Mouse (Mus musculus): Measurements from ENCODE around the gene Cd163. TPM values are rescaled to one million over a fixed set of nuclear protein-coding genes. Genes with fewer than 3 reads are reported as not detected.

Cd163 gene
- polyA plus RNA-seq, 1 experiment from 2014 or later = 0.40 TPM

DNA sequence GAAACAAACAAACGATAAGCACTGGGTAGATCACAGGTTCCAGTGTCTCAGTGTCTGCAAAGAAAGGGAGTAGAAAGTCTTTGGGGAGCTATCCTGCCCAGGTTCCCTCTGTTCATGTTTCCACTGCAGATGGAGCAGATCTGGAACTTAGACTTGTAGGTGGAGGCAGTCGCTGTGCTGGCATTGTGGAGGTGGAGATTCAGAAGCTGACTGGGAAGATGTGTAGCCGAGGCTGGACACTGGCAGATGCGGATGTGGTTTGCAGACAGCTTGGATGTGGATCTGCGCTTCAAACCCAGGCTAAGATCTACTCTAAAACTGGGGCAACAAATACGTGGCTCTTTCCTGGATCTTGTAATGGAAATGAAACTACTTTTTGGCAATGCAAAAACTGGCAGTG is 7.8 kb downstream of the Cd163 start:
- H3K9ac ChIP-seq = no peak overlapping the region
- no peak overlapping the region for H3K4me3 ChIP-seq
- no peaks in the 10 kb centered on the region for H3K27me3 ChIP-seq
- no peaks in the 10 kb centered on the region for H3K36me3 ChIP-seq
- no peaks in the 10 kb centered on the region for H3K4me1 ChIP-seq (replicated peaks)
- H3K4me2 ChIP-seq = no peak overlapping the region
- WGBS = 78% methylated on average over 6 of the region's 6 CpGs
- no peaks in the 10 kb centered on the region for H3K9me3 ChIP-seq (replicated peaks)
- no peak for ATAC-seq (replicated peaks; ENCODE audit: insufficient number of reproducible peaks, insufficient read depth, low FRiP score, low read depth)
- no peak overlapping the region for H3K27ac ChIP-seq

DNA sequence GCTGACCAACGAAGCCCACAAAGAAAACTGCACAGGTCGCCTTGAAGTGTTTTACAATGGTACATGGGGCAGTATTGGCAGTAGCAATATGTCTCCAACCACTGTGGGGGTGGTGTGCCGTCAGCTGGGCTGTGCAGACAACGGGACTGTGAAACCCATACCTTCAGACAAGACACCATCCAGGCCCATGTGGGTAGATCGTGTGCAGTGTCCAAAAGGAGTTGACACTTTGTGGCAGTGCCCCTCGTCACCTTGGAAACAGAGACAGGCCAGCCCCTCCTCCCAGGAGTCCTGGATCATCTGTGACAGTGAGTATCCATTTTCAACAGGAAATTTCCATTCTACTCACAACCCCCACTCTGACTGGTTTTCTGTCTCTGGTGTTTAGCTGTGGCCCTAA is 15.9 kb downstream of the Cd163 start:
- Histone ChIP-seq H3K4me3 (no peak overlapping the region), H3K27me3 (no peaks in the 10 kb centered on the region), H3K27ac (no peak overlapping the region), H3K4me1 (replicated peaks) (no peaks in the 10 kb centered on the region), H3K4me2 (no peak overlapping the region), H3K36me3 (no peaks in the 10 kb centered on the region), H3K9ac (no peak overlapping the region), H3K9me3 (replicated peaks) (no peaks in the 10 kb centered on the region)
- WGBS = 60% methylated on average over 6 of the region's 6 CpGs
- ATAC-seq (replicated peaks; ENCODE audit: insufficient number of reproducible peaks, insufficient read depth, low FRiP score, low read depth) = no peak

DNA sequence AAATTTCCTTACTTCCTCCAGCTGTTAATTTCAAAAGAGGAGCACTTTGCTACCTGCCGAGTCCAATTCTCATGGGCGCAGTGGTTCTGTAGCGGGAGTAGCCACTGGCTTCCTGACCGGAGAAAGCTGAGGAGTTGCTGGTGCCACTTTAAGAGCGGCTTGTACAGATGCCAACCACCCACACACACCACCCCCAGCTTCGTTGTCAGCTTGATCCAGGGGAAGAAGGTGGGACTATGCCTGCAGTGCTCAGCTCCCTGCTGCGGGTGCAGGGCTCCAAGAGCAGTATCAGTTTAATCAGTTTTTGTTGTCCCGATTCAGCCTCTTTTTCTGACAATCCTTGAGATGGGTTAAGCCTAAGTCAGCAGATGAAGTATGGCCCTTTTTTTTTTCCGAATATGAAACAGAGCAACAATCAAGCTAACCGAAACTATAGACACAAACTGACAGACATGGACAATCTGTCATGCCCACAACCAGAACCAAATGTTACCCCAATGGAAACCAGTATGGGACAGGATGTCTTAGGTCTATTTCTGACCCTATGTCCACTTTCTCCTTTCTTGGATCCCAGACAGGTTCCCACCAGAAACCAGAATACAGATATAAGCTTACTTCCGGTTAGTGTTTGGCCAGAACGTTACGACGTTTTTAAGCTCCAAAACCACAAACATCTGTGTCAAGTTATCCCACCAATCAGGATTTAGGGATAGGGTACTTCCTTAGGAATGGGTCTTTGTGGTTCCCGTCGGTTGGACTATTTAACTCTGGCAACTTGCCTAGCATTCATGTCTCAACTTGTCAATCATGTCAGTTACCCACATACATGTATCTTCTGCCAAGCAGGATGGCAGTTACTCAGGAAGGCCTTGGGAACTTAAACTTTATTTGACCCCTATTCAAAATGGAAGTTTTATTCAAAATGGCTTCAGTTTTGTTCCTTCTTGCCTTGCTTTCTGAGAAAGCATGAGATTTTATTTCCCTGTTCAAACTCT is 17.3 kb downstream of the Cd163 start:
- H3K9ac ChIP-seq = no peak overlapping the region
- WGBS = 70% methylated on average over 16 of the region's 16 CpGs
- no peak overlapping the region for H3K4me3 ChIP-seq
- no peaks in the 10 kb centered on the region for H3K9me3 ChIP-seq (replicated peaks)
- H3K4me1 ChIP-seq (replicated peaks) = no peaks in the 10 kb centered on the region
- no peaks in the 10 kb centered on the region for H3K27me3 ChIP-seq
- no peak for ATAC-seq (replicated peaks; ENCODE audit: insufficient number of reproducible peaks, insufficient read depth, low FRiP score, low read depth)
- no peak overlapping the region for H3K4me2 ChIP-seq
- H3K27ac ChIP-seq = no peak overlapping the region
- H3K36me3 ChIP-seq = no peaks in the 10 kb centered on the region

DNA sequence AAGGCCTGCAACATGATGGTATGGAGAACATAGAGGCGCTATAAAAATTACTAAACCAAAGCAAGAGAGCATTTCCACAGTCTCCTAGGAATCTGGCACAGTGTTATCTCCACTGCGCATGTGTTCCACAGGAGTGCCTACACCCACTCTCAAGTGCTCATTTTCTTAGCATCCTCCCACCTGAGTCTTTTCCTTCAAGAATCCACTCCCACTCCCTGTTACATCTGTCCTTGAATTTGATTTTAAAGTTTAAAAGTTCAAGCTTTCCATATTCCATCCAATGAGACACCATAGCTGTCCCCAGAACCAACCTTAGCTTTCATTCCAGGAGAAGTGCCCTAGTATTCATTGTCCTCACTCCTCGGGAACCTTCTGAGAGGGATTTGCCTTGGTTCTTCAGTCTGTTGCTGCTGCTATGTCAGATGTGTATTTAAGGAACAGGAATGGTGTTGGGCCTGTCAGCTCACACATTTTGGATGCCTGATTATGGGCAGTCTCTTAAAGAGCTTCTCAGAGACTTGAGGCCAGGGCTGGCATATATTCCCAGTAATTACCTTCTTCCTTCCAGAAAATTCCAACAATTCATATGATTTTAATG is 24.0 kb downstream of the Cd163 start:
- Histone ChIP-seq H3K4me2 (no peak overlapping the region), H3K27me3 (no peaks in the 10 kb centered on the region), H3K9ac (no peak overlapping the region), H3K4me1 (replicated peaks) (no peaks in the 10 kb centered on the region), H3K9me3 (replicated peaks) (no peaks in the 10 kb centered on the region), H3K27ac (no peak overlapping the region), H3K4me3 (no peak overlapping the region), H3K36me3 (no peaks in the 10 kb centered on the region)
- WGBS = 80% methylated on average over 3 of the region's 3 CpGs
- ATAC-seq (replicated peaks; ENCODE audit: insufficient number of reproducible peaks, insufficient read depth, low FRiP score, low read depth) = no peak

DNA sequence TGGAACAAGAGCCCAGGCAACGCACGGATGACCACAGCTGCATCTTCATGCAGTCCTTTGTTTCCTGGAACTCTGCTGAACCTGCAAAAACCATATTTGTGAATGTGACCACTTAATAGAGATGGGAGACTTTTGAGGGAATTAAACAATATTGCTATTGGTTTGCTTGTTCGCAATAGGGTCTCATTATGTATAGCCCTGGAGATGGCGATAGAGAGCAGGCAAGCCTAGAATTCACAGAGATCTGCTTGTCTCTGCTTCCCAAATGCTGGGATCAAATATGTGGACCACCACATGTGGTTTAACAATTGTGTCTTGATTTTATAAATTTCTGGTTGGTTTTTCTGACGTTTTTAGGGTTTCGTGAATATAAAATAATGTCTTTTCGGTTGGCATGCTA is 25.2 kb downstream of the Cd163 start:
- no peak for ATAC-seq (replicated peaks; ENCODE audit: insufficient number of reproducible peaks, insufficient read depth, low FRiP score, low read depth)
- Histone ChIP-seq H3K27ac (no peak overlapping the region), H3K9me3 (replicated peaks) (no peaks in the 10 kb centered on the region), H3K4me3 (no peak overlapping the region), H3K4me2 (no peak overlapping the region), H3K9ac (no peak overlapping the region), H3K4me1 (replicated peaks) (no peaks in the 10 kb centered on the region), H3K27me3 (no peaks in the 10 kb centered on the region), H3K36me3 (no peaks in the 10 kb centered on the region)
- 86% methylated on average over 7 of the region's 7 CpGs for WGBS

DNA sequence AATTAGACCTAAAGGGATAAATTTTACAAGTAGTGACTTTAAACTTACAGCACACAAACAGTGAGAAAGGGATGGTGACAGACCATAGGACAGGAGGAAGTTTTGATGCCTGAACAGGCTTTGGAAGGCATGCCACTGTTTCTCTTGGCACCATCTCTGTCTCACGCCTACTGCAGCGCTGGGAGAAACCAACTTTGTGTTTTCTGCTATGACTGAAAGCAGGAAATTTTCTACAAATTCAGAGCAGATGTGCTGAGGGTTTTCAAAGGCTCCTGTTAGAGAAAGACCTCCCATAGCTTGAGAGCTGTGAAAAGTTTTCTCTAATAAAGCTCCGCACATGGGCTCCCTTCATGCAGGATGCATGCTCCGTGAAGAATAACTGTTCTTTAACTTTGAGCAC is 40.6 kb downstream of the Cd163 start:
- H3K27ac ChIP-seq = no peak overlapping the region
- H3K4me1 ChIP-seq (replicated peaks) = no peaks in the 10 kb centered on the region
- no peak overlapping the region for H3K9ac ChIP-seq
- no peak overlapping the region for H3K4me3 ChIP-seq
- no peaks in the 10 kb centered on the region for H3K9me3 ChIP-seq (replicated peaks)
- H3K36me3 ChIP-seq = no peaks in the 10 kb centered on the region
- no peak for ATAC-seq (replicated peaks; ENCODE audit: insufficient number of reproducible peaks, insufficient read depth, low FRiP score, low read depth)
- no peak overlapping the region for H3K4me2 ChIP-seq
- H3K27me3 ChIP-seq = no peaks in the 10 kb centered on the region
- WGBS = 68% methylated on average over 4 of the region's 4 CpGs

DNA sequence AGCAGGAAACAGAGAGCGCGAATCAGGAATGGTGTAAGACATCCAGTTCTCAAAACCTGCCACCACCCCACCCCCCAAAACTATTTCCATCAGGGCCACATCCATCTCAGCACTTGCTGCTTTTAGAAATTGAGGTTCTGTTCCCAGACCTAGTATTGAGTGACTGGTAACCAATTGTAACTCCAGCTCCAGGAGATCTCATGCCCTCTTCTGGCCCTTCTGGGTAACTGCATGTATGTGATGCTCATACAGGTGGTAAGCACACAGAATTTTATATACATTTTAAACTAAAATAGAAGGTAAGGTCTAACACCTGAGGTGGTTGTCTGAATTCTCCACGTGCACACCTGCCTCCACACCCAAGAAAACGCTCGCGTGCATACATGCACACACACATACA is 42.2 kb downstream of the Cd163 start:
- Histone ChIP-seq H3K27ac (no peak overlapping the region), H3K27me3 (no peaks in the 10 kb centered on the region), H3K9me3 (replicated peaks) (no peaks in the 10 kb centered on the region), H3K36me3 (no peaks in the 10 kb centered on the region), H3K4me2 (no peak overlapping the region), H3K4me1 (replicated peaks) (no peaks in the 10 kb centered on the region), H3K4me3 (no peak overlapping the region), H3K9ac (no peak overlapping the region)
- WGBS = 75% methylated on average over 6 of the region's 6 CpGs
- ATAC-seq (replicated peaks; ENCODE audit: insufficient number of reproducible peaks, insufficient read depth, low FRiP score, low read depth) = no peak

DNA sequence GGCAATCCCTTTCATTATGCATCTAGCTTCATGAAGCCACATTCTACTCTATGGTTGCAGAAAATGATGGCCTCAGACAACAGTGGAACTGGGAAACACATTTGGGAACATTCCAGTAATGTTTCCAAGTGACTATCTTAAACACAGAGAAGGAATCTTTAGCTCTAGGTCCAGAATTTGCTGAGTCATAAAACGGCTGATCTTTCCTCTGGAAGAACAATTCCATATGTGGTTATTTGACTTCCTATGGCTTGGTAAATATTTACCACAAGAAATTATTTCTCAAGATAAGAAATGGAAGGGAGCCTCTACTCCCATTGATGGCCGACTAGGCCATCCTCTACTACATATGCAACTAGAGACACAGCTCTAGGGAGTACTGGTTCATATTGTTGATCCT is 48.8 kb downstream of the Cd163 start:
- ATAC-seq (replicated peaks; ENCODE audit: insufficient number of reproducible peaks, insufficient read depth, low FRiP score, low read depth) = no peak
- Histone ChIP-seq H3K4me2 (no peak overlapping the region), H3K9ac (no peak overlapping the region), H3K27me3 (no peaks in the 10 kb centered on the region), H3K4me3 (no peak overlapping the region), H3K36me3 (no peaks in the 10 kb centered on the region), H3K27ac (no peak overlapping the region), H3K9me3 (replicated peaks) (no peaks in the 10 kb centered on the region), H3K4me1 (replicated peaks) (no peaks in the 10 kb centered on the region)
- WGBS = 70% methylated on average over 2 of the region's 2 CpGs

DNA sequence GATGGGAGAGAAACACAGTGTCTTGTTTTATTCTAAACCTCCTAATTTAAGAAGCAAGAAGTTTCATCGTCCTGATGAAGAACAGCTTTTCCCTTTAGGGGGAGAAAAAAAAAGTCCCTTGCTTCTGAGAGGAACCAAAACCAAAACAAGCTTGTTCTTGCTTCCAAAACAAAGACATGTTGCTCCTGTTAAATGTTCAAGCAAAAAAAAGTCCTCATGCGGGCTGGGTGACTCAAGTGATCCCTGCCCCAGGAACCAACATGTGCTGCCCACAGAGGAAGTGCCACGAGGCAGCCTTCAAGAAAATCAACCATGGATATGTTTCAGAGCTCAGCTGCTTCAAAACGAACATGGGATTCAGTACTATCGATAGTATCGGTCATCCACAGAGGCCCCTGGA is 54.5 kb downstream of the Cd163 start:
- Histone ChIP-seq H3K4me2 (no peak overlapping the region), H3K9ac (no peak overlapping the region), H3K27ac (no peak overlapping the region), H3K27me3 (no peaks in the 10 kb centered on the region), H3K4me3 (no peak overlapping the region), H3K36me3 (no peaks in the 10 kb centered on the region), H3K4me1 (replicated peaks) (no peaks in the 10 kb centered on the region), H3K9me3 (replicated peaks) (no peaks in the 10 kb centered on the region)
- 76% methylated on average over 6 of the region's 6 CpGs for WGBS
- ATAC-seq (replicated peaks; ENCODE audit: insufficient number of reproducible peaks, insufficient read depth, low FRiP score, low read depth) = no peak

DNA sequence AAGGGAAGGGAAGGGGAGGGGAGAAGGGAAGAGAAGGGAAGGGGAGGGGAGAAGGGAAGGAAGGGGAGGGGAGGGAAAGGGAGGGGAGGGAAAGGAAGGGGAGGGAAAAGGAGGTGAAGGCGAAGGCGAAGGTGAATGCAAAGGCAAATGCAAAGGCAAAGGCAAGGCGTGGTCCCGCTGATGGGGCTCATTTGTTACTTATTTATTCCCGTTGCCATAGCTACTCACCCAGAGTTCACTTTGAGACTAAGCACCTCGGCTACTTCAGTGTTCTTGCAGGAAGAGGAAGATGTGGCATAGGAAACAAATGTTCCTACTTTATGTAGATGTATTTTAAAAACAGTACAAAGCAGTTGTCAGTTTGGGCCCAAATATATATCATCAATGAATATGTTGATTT is 56.1 kb downstream of the Cd163 start:
- WGBS = 48% methylated on average over 6 of the region's 6 CpGs
- ATAC-seq (replicated peaks; ENCODE audit: insufficient number of reproducible peaks, insufficient read depth, low FRiP score, low read depth) = no peak

DNA sequence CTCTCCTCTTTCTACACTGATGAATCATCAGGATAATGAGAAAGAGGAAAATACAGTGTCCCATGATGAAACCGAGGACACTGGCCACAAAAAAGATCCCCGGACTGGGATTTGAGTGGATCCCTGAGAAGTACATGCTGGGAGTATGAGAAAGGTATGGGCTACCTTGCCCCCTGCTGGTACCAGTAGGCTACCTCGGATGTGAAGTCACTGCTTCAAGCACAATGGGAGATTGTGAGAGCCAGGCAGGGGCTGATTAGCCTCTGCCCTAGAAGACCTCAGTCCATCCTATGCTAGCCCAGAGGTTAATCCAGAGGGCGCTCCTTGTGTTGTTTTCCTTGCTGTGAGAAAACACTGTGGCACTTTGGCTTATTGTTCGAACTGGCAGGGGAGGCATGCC is 59.9 kb downstream of the Cd163 start:
- no peak for ATAC-seq (replicated peaks; ENCODE audit: insufficient number of reproducible peaks, insufficient read depth, low FRiP score, low read depth)
- H3K27me3 ChIP-seq = no peaks in the 10 kb centered on the region
- H3K4me3 ChIP-seq = no peak overlapping the region
- H3K4me2 ChIP-seq = no peak overlapping the region
- WGBS = 64% methylated on average over 5 of the region's 5 CpGs
- H3K4me1 ChIP-seq (replicated peaks) = no peaks in the 10 kb centered on the region
- no peak overlapping the region for H3K27ac ChIP-seq
- H3K9me3 ChIP-seq (replicated peaks) = no peaks in the 10 kb centered on the region
- no peak overlapping the region for H3K9ac ChIP-seq
- H3K36me3 ChIP-seq = no peaks in the 10 kb centered on the region

More for the DNA sequence above, 56.1 kb downstream of the Cd163 start:
- no peak overlapping the region for H3K4me2 ChIP-seq
- no peaks in the 10 kb centered on the region for H3K9me3 ChIP-seq (replicated peaks)
- H3K4me1 ChIP-seq (replicated peaks) = no peaks in the 10 kb centered on the region
- H3K27ac ChIP-seq = no peak overlapping the region
- no peaks in the 10 kb centered on the region for H3K36me3 ChIP-seq
- no peaks in the 10 kb centered on the region for H3K27me3 ChIP-seq
- H3K4me3 ChIP-seq = no peak overlapping the region
- H3K9ac ChIP-seq = no peak overlapping the region

Data from heart, embryonic 15.5 days (tissue).